Mouse (Mus musculus): Measurements from ENCODE around the gene Vmn1r168. TPM values are rescaled to one million over a fixed set of nuclear protein-coding genes. Genes with fewer than 3 reads are reported as not detected.

The Vmn1r168 gene
- not detected for polyA plus RNA-seq (2014; fragmentation: Illumina TruSeq; extraction: RNeasy Lipid Tissue Mini Kit (QIAGEN cat#74804); ENCODE audit: low read depth, low replicate concordance)

DNA sequence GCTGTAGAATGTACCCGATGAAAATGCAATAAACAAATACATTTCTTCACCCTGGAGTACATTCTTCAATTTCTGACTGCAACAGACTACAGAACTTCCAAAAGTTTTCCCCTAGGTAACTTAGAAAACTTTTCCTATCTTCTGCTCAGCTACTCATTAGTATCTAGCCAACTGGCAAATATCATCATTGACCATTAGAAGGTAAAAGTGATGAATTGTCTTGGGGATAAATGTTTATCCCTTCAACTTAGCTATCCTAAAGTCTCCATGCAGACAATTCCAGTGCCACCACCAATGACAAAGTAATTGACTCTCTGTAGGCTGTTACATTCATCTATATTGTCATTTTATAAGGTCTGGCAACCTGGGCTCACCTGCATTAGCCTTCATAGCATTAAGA, at the start of gene Vmn1r168:
Gene Vmn1r168, plus strand, starts transcription at position 301 of the 400 bp plus-strand sequence.

DNA sequence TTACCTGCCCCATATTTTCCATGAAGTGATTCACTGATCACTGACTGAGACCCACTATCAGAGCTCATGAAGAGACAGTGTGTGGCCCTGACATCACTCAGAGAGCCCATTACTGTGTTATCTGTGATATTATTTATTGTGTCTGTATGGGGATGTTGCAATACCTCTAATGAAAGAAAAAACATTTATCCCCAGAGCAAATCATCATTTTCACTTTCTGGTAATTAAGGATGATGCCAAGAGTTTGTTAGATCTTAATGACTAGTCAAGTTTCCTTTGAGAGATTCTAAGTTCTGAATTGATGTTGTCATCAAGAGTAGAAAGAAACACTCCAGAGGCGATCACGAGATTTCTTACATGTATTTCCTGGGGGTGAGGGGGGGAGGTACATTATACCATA, 32.4 kb upstream of the Vmn1r168 start, which contains the start of gene Vmn1r167:
Gene Vmn1r167, minus strand, starts transcription at position 101 of the 400 bp plus-strand sequence.

DNA sequence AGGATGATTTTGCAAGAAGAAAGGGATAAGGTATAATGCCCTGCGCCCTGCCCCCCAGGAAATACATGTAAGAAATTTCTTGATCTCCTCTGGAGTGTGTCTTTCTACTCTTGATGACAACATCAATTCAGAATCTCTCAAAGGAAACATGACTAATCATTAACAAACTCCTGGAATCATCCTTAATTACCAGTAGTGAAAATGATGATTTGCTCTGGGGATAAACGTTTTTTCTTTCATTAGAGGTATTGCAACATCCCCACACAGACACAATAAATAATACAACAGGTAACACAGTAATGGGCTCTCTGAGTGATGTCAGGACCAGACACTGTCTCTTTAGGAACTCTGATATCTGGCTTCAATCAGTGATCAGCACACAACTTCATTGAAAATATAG, 35.7 kb downstream of the Vmn1r168 start, which contains the start of gene Vmn1r169:
Gene Vmn1r169, plus strand, starts transcription at position 301 of the 400 bp plus-strand sequence.

Other genes starting within 250 kb of the Vmn1r168 start
- not detected for gene Nlrp4e, start 238.5 kb upstream of the Vmn1r168 start, polyA plus RNA-seq (2014; fragmentation: Illumina TruSeq; extraction: RNeasy Lipid Tissue Mini Kit (QIAGEN cat#74804); ENCODE audit: low read depth, low replicate concordance)
- not detected for gene Nlrp5, start 153.8 kb upstream of the Vmn1r168 start, polyA plus RNA-seq (2014; fragmentation: Illumina TruSeq; extraction: RNeasy Lipid Tissue Mini Kit (QIAGEN cat#74804); ENCODE audit: low read depth, low replicate concordance)
- gene Vmn1r167, start 32.5 kb upstream of the Vmn1r168 start, polyA plus RNA-seq (2014; fragmentation: Illumina TruSeq; extraction: RNeasy Lipid Tissue Mini Kit (QIAGEN cat#74804); ENCODE audit: low read depth, low replicate concordance), result not detected
- not detected for gene Vmn1r169, start 35.8 kb downstream of the Vmn1r168 start, polyA plus RNA-seq (2014; fragmentation: Illumina TruSeq; extraction: RNeasy Lipid Tissue Mini Kit (QIAGEN cat#74804); ENCODE audit: low read depth, low replicate concordance)
- not detected for gene Vmn1r170, start 66.4 kb downstream of the Vmn1r168 start, polyA plus RNA-seq (2014; fragmentation: Illumina TruSeq; extraction: RNeasy Lipid Tissue Mini Kit (QIAGEN cat#74804); ENCODE audit: low read depth, low replicate concordance)
- gene Vmn1r171, start 91.0 kb downstream of the Vmn1r168 start, polyA plus RNA-seq (2014; fragmentation: Illumina TruSeq; extraction: RNeasy Lipid Tissue Mini Kit (QIAGEN cat#74804); ENCODE audit: low read depth, low replicate concordance), result not detected
- gene Vmn1r172, start 118.6 kb downstream of the Vmn1r168 start, polyA plus RNA-seq (2014; fragmentation: Illumina TruSeq; extraction: RNeasy Lipid Tissue Mini Kit (QIAGEN cat#74804); ENCODE audit: low read depth, low replicate concordance), result not detected
- gene Vmn1r173, start 161.0 kb downstream of the Vmn1r168 start, polyA plus RNA-seq (2014; fragmentation: Illumina TruSeq; extraction: RNeasy Lipid Tissue Mini Kit (QIAGEN cat#74804); ENCODE audit: low read depth, low replicate concordance), result not detected
- gene Vmn1r174, start 212.5 kb downstream of the Vmn1r168 start, polyA plus RNA-seq (2014; fragmentation: Illumina TruSeq; extraction: RNeasy Lipid Tissue Mini Kit (QIAGEN cat#74804); ENCODE audit: low read depth, low replicate concordance), result not detected

Data from sigmoid colon, adult 10 weeks (tissue).